Mouse (Mus musculus) liver, postnatal 0 days (tissue): Measurements from ENCODE around the gene Nipa2.

Experiments
- CTCF ChIP-seq: sonication (generic); IDR thresholded peaks from 2 replicates; pipeline ENCODE4 v1.5.1; 2016; ENCODE audit warnings: antibody characterized with exemption, low read depth
- EP300 ChIP-seq: IDR thresholded peaks from 2 replicates; pipeline ENCODE4 v1.6.1; 2016; ENCODE audit warnings: antibody characterized with exemption, low read depth, mild to moderate bottlenecking

DNA sequence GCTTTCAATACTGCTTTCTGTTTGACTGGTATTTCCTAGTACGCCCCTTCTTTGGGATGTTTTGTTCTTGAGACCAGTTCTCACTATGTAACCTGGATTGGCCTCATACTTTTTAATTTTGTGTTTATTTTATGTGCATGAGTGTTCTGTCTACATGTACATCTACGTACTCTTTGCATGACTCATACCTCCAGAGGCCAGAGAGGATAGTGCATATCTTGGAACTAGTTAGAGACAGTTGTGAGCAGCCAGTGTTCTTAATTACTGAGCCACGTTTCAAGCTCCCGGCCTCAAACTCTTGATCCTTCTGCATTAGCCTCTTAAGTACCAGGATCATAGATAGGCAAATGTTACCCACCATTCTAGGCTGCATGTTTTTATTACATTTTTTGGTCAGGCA, 23.9 kb downstream of the Nipa2 start:
- TF ChIP-seq CTCF (no peak), EP300 (no peak)
